Mouse (Mus musculus) c-Kit-negative CD71-positive TER-119-positive erythroid progenitor cells, embryonic 14.5 days (primary cell): ENCODE data around the gene Cacna2d1.

Experiments used
- DNase-seq: peaks from one replicate; pipeline ENCODE4 v3.0.0-alpha.2; 2013; ENCODE audit warnings: low read depth, low spot score

The Cacna2d1 gene

GRCm38 (mm10) chr5:16056795-16057194 is 122.3 kb downstream of the Cacna2d1 start:
- no peak for DNase-seq

GRCm38 (mm10) chr5:16062773-16063172 is 128.3 kb downstream of the Cacna2d1 start:
- no peak for DNase-seq

GRCm38 (mm10) chr5:16063273-16063672 is 128.8 kb downstream of the Cacna2d1 start:
- DNase-seq: no peak

GRCm38 (mm10) chr5:16063949-16064348 is 129.5 kb downstream of the Cacna2d1 start:
- DNase-seq: no peak

- DNase-seq: no peak
Measured at GRCm38 (mm10) chr5:16065816-16066215, 131.3 kb downstream of the Cacna2d1 start.

- no peak for DNase-seq
Measured at GRCm38 (mm10) chr5:16082253-16082652, 147.8 kb downstream of the Cacna2d1 start.

GRCm38 (mm10) chr5:16086979-16087902 is 152.8 kb downstream of the Cacna2d1 start:
- DNase-seq: no peak

GRCm38 (mm10) chr5:16087995-16088394 is 153.5 kb downstream of the Cacna2d1 start:
- DNase-seq: no peak

- no peak for DNase-seq
Measured at GRCm38 (mm10) chr5:16092540-16092939, 158.0 kb downstream of the Cacna2d1 start.

GRCm38 (mm10) chr5:16093071-16093693 is 158.7 kb downstream of the Cacna2d1 start:
- DNase-seq: no peak

- DNase-seq: no peak
Measured at GRCm38 (mm10) chr5:16095345-16095744, 160.9 kb downstream of the Cacna2d1 start.

- DNase-seq: no peak
Measured at GRCm38 (mm10) chr5:16098766-16099165, 164.3 kb downstream of the Cacna2d1 start.

- no peak for DNase-seq
Measured at GRCm38 (mm10) chr5:16101820-16102219, 167.3 kb downstream of the Cacna2d1 start.

GRCm38 (mm10) chr5:16105701-16106100 is 171.2 kb downstream of the Cacna2d1 start:
- no peak for DNase-seq

- DNase-seq: no peak
Measured at GRCm38 (mm10) chr5:16110643-16111042, 176.2 kb downstream of the Cacna2d1 start.

- no peak for DNase-seq
Measured at GRCm38 (mm10) chr5:16113879-16114278, 179.4 kb downstream of the Cacna2d1 start.

- no peak for DNase-seq
Measured at GRCm38 (mm10) chr5:16121334-16121733, 186.8 kb downstream of the Cacna2d1 start.

- no peak for DNase-seq
Measured at GRCm38 (mm10) chr5:16122110-16122509, 187.6 kb downstream of the Cacna2d1 start.

- no peak for DNase-seq
Measured at GRCm38 (mm10) chr5:16134286-16135094, 200.0 kb downstream of the Cacna2d1 start.

GRCm38 (mm10) chr5:16135986-16136385 is 201.5 kb downstream of the Cacna2d1 start:
- no peak for DNase-seq

GRCm38 (mm10) chr5:16136839-16137238 is 202.3 kb downstream of the Cacna2d1 start:
- DNase-seq: no peak

- no peak for DNase-seq
Measured at GRCm38 (mm10) chr5:16146602-16147001, 212.1 kb downstream of the Cacna2d1 start.
